Mouse (Mus musculus) lung, postnatal 0 days (tissue): Measurements from ENCODE around the gene Dph3. TPM values are rescaled to one million over a fixed set of nuclear protein-coding genes. Genes with fewer than 3 reads are reported as not detected.
"Not testable (repeated sequence)": the region's sequence is repeated elsewhere in the genome, so short reads cannot be mapped to it uniquely, and the experiment has no call there.

Experiments used
- ATAC-seq: fragments of 200-750 bp; cut with Nextera tagmentation; 2 replicates; pipeline ENCODE4 v1.8.0; 2017; ENCODE audit warnings: moderate library complexity
- DNase-seq: peaks from one replicate; pipeline ENCODE4 v3.0.0-alpha.2; 2016; ENCODE audit warnings: low spot score
- H3K27ac ChIP-seq: fragments of 300-500 bp; sonication (generic); 2 replicates; pipeline ENCODE4 v1.5.1; 2014; ENCODE audit warnings: antibody characterized with exemption, mild to moderate bottlenecking, low read length, mixed read lengths
- H3K27me3 ChIP-seq: fragments of 300-500 bp; sonication (generic); replicated peaks from 2 replicates; pipeline ENCODE4 v1.6.1; 2014; ENCODE audit warnings: low read length, mixed read lengths; ENCODE audit not compliant: insufficient read depth
- H3K36me3 ChIP-seq: fragments of 300-500 bp; sonication (generic); 2 replicates; pipeline ENCODE4 v1.6.1; 2014; ENCODE audit warnings: low read length, mixed read lengths; ENCODE audit not compliant: insufficient read depth
- H3K4me1 ChIP-seq: fragments of 300-500 bp; sonication (generic); 2 replicates; pipeline ENCODE4 v1.6.1; 2014; ENCODE audit warnings: antibody characterized with exemption, low read depth, low read length, mixed read lengths; ENCODE audit not compliant: insufficient read depth
- H3K4me2 ChIP-seq: fragments of 300-500 bp; sonication (generic); replicated peaks from 2 replicates; pipeline ENCODE4 v1.6.1; 2014; ENCODE audit warnings: low read depth, mild to moderate bottlenecking, low read length, moderate library complexity, mixed read lengths
- H3K4me3 ChIP-seq: fragments of 300-500 bp; sonication (generic); 2 replicates; pipeline ENCODE4 v1.5.1; 2014; ENCODE audit warnings: low read depth, low read length
- H3K9ac ChIP-seq: fragments of 300-500 bp; sonication (generic); replicated peaks from 2 replicates; pipeline ENCODE4 v1.6.1; 2014; ENCODE audit warnings: low read depth, mild to moderate bottlenecking
- H3K9me3 ChIP-seq: fragments of 300-500 bp; sonication (generic); 2 replicates; pipeline ENCODE4 v1.6.1; 2016; ENCODE audit warnings: low read length, mixed read lengths
- CTCF ChIP-seq: IDR thresholded peaks from 2 replicates; pipeline ENCODE4 v1.5.1; 2016; ENCODE audit warnings: antibody characterized with exemption, mild to moderate bottlenecking
- EP300 ChIP-seq: IDR thresholded peaks from 2 replicates; pipeline ENCODE4 v1.6.1; 2016; ENCODE audit warnings: antibody characterized with exemption, mild to moderate bottlenecking, control low read depth
- WGBS: fragments of 180-500 bp; shearing (Covaris S2); extraction: QIAGEN DNeasy Blood & Tissue Kit; methylation state at CpG from one replicate; pipeline ENCODE4 v1.1.7; 2014; 5-methylcytosine and 5-hydroxymethylcytosine counted together
- polyA plus RNA-seq: library from polyadenylated mRNA; unstranded; fragments of >200 nt; fragmentation: Nextera tagmentation; extraction: Ambion mirVana; gene quantifications from 2 replicates; pipeline ENCODE4 v1.2.1, GENCODE M21; 2015

Dph3 gene
- 70.5 and 81.6 TPM in 2 replicates for polyA plus RNA-seq

GRCm38 (mm10) chr14:32085486-32086201 is at the start of gene Dph3:
Gene Dph3 (minus strand): TSS chr14:32085729.
- under 1% methylated on average over 43 of the region's 43 CpGs for WGBS
- DNase-seq (peak; percentile 99), ATAC-seq (peak; percentile 97)
- Histone ChIP-seq H3K27ac (peak within 1 kb of the TSS; percentile 83), H3K36me3 (peaks cover 16% of the 10 kb centered on the region), H3K4me3 (peak within 1 kb of the TSS; percentile 58), H3K27me3 (no peaks in the 10 kb centered on the region), H3K4me1 (0 out of 2 replicates have a peak, but pooled peaks cover 6% of the 10 kb centered on the region), H3K4me2 (peak within 1 kb of the TSS; percentile 70), H3K9ac (peak within 1 kb of the TSS; percentile 41), H3K9me3 (no peaks in the 10 kb centered on the region)
- TF ChIP-seq CTCF, result peak; percentile 66
- TF ChIP-seq EP300, result no peak; the same call in 1 of the 2 replicates

- no peak for ATAC-seq
- Histone ChIP-seq H3K4me1 (no peaks in the 10 kb centered on the region), H3K27ac (no peak overlapping the region)
Observed at GRCm38 (mm10) chr14:32134293-32134692, 48.8 kb upstream of the Dph3 start.

GRCm38 (mm10) chr14:32131836-32132235 is 46.3 kb upstream of the Dph3 start:
- Histone ChIP-seq H3K4me2 (no peak overlapping the region), H3K9ac (no peak overlapping the region), H3K9me3 (no peaks in the 10 kb centered on the region), H3K27ac (no peak overlapping the region), H3K36me3 (no peaks in the 10 kb centered on the region), H3K4me1 (no peaks in the 10 kb centered on the region), H3K27me3 (0 out of 2 replicates have a peak, but pooled peaks cover 3% of the 10 kb centered on the region), H3K4me3 (no peak overlapping the region)
- WGBS, result 24% methylated on average over 4 of the region's 4 CpGs
- TF ChIP-seq CTCF (no peak), EP300 (no peak)
- no peak for DNase-seq
- no peak for ATAC-seq

More at GRCm38 (mm10) chr14:32134293-32134692, 48.8 kb upstream of the Dph3 start:
- TF ChIP-seq EP300, result no peak
- no peak for TF ChIP-seq CTCF
- no peaks in the 10 kb centered on the region for H3K9me3 ChIP-seq
- no peak overlapping the region for H3K9ac ChIP-seq
- no peak overlapping the region for H3K4me3 ChIP-seq
- WGBS, result 43% methylated on average over 2 of the region's 2 CpGs
- H3K36me3 ChIP-seq, result no peaks in the 10 kb centered on the region
- 0 out of 2 replicates have a peak, but pooled peaks cover 3% of the 10 kb centered on the region for H3K27me3 ChIP-seq
- peak; percentile 25 for DNase-seq
- no peak overlapping the region for H3K4me2 ChIP-seq

GRCm38 (mm10) chr14:32128409-32128808 is 42.9 kb upstream of the Dph3 start:
- Histone ChIP-seq H3K4me1 (no peaks in the 10 kb centered on the region), H3K9ac (no peak overlapping the region), H3K36me3 (no peaks in the 10 kb centered on the region), H3K4me2 (no peak overlapping the region), H3K4me3 (no peak overlapping the region), H3K27me3 (0 out of 2 replicates have a peak, but pooled peaks cover 3% of the 10 kb centered on the region), H3K9me3 (no peaks in the 10 kb centered on the region), H3K27ac (no peak overlapping the region)
- no peak for ATAC-seq
- no peak for TF ChIP-seq EP300
- TF ChIP-seq CTCF, result no peak
- 76% methylated on average over 5 of the region's 5 CpGs for WGBS
- no peak for DNase-seq

GRCm38 (mm10) chr14:32125256-32125655 is 39.7 kb upstream of the Dph3 start:
- not testable (repeated sequence) for ATAC-seq, H3K27me3 ChIP-seq, DNase-seq, H3K9ac ChIP-seq, H3K4me1 ChIP-seq, H3K9me3 ChIP-seq, H3K36me3 ChIP-seq, H3K27ac ChIP-seq, H3K4me3 ChIP-seq, H3K4me2 ChIP-seq
- WGBS, result 79% methylated on average over 5 of the region's 5 CpGs

GRCm38 (mm10) chr14:32124261-32124660 is 38.7 kb upstream of the Dph3 start:
- no peak overlapping the region for H3K4me3 ChIP-seq
- no peaks in the 10 kb centered on the region for H3K36me3 ChIP-seq
- H3K27ac ChIP-seq, result no peak overlapping the region
- no peaks in the 10 kb centered on the region for H3K9me3 ChIP-seq
- 60% methylated on average over 3 of the region's 3 CpGs for WGBS
- H3K9ac ChIP-seq, result no peak overlapping the region
- TF ChIP-seq CTCF, result no peak
- TF ChIP-seq EP300, result no peak
- H3K4me2 ChIP-seq, result no peak overlapping the region
- H3K4me1 ChIP-seq, result no peaks in the 10 kb centered on the region
- H3K27me3 ChIP-seq, result no peaks in the 10 kb centered on the region
- ATAC-seq, result no peak
- no peak for DNase-seq
